Mouse (Mus musculus) heart, adult 2 months (tissue): ENCODE results near the gene Arhgef1. TPM values are rescaled to one million over a fixed set of nuclear protein-coding genes. Genes with fewer than 3 reads are reported as not detected.
A peak's percentile ranks its signal among the peaks of the same experiment; 100 is the strongest.

ENCODE experiments used
- DNase-seq, 2 experiments: peaks; one replicate each; pipeline ENCODE4 v3.0.0; 2021
- H3K27ac ChIP-seq: fragments of 200-600 bp; 2 replicates; pipeline ENCODE4 v1.8.1; 2022
- H3K27me3 ChIP-seq: fragments of 200-500 bp; 2 replicates; pipeline ENCODE4 v1.6.1; 2012; ENCODE audit warnings: mild to moderate bottlenecking, low read length, inconsistent platforms, mixed read lengths; ENCODE audit not compliant: control insufficient read depth, insufficient read depth
- H3K36me3 ChIP-seq: fragments of 200-500 bp; 2 replicates; pipeline ENCODE4 v1.6.1; 2012; ENCODE audit warnings: low read length, inconsistent platforms; ENCODE audit not compliant: control insufficient read depth, insufficient read depth
- H3K4me1 ChIP-seq: fragments of 200-500 bp; 2 replicates; pipeline ENCODE4 v1.6.1; 2011; ENCODE audit warnings: low read length; ENCODE audit not compliant: control insufficient read depth, insufficient read depth
- H3K4me3 ChIP-seq: fragments of 200-600 bp; 2 replicates; pipeline ENCODE4 v1.8.1; 2022
- H3K79me2 ChIP-seq: fragments of 200-500 bp; replicated peaks from 2 replicates; pipeline ENCODE4 v1.6.1; 2012; ENCODE audit warnings: mild to moderate bottlenecking, inconsistent platforms, low read length, moderate library complexity, mixed read lengths; ENCODE audit not compliant: control insufficient read depth, insufficient read depth
- H3K9ac ChIP-seq: fragments of 200-500 bp; 2 replicates; pipeline ENCODE4 v1.6.1; 2012; ENCODE audit warnings: low read depth, mild to moderate bottlenecking, control low read depth, inconsistent platforms, low read length, mixed read lengths
- CTCF ChIP-seq: fragments of 200-600 bp; IDR thresholded peaks from 2 replicates; pipeline ENCODE4 v1.8.1; 2022; ENCODE audit warnings: antibody characterized with exemption, mild to moderate bottlenecking, moderate library complexity
- EP300 ChIP-seq: fragments of 200-500 bp; IDR thresholded peaks from 2 replicates; pipeline ENCODE4 v1.6.1; 2011; ENCODE audit warnings: low read depth, low read length, control low read depth; ENCODE audit not compliant: insufficient read depth
- POLR2A ChIP-seq: fragments of 200-500 bp; IDR thresholded peaks from 2 replicates; pipeline ENCODE4 v1.6.1; 2011; ENCODE audit warnings: mild to moderate bottlenecking, low read depth, low read length, control low read depth; ENCODE audit not compliant: insufficient read depth
- WGBS: fragments of 180-500 bp; shearing (Covaris S2); methylation state at CpG from one replicate; pipeline ENCODE4 v1.1.7; 2018; 5-methylcytosine and 5-hydroxymethylcytosine counted together
- intact Hi-C: fragments of 180-260 bp; cut with DNase I; formaldehyde crosslinking; loops from one replicate; pipeline ENCODE4 v1.15.1; 2025
- polyA plus RNA-seq: library from polyadenylated mRNA; depleted of rRNA; stranded (reverse); fragments of >200 nt; gene quantifications from 2 replicates; pipeline ENCODE4 v1.2.3, GENCODE M21; 2012
- total RNA-seq, 2 experiments: library from RNA; stranded (reverse); gene quantifications; 2 replicates each; pipeline ENCODE4 v1.2.3; 2021

The Arhgef1 gene
- total and polyA plus RNA-seq, 3 experiments: 43.0 to 105 (median 43.2) TPM

- Histone ChIP-seq H3K27me3 (no peaks in the 10 kb centered on the region), H3K79me2 (no peaks in the 10 kb centered on the region; the same call in 1 of the 2 replicates), H3K4me1 (no peaks in the 10 kb centered on the region), H3K36me3 (no peaks in the 10 kb centered on the region), H3K4me3 (no peak overlapping the region), H3K27ac (no peak overlapping the region), H3K9ac (no peak overlapping the region)
- WGBS: 86% methylated on average over 20 of the region's 20 CpGs
- TF ChIP-seq POLR2A (no peak), CTCF (no peak), EP300 (no peak)
- DNase-seq: peak in 1 of 2 experiments; percentile 40
- intact Hi-C loops: no loop called here
Measured at GRCm38 (mm10) chr7:24918763-24919323, 16.1 kb downstream of the Arhgef1 start.

- intact Hi-C loops: no loop called here
- peak; percentile 71 to 84 for DNase-seq
- TF ChIP-seq CTCF (no peak), EP300 (0 out of 2 replicates have a peak, but pooled peaks have one; percentile 56)
- Histone ChIP-seq H3K9ac (no peak overlapping the region), H3K27ac (no peak overlapping the region), H3K4me3 (no peak overlapping the region), H3K4me1 (no peaks in the 10 kb centered on the region), H3K36me3 (no peaks in the 10 kb centered on the region), H3K27me3 (no peaks in the 10 kb centered on the region), H3K79me2 (no peaks in the 10 kb centered on the region; the same call in 1 of the 2 replicates)
- 61% methylated on average over 9 of the region's 9 CpGs for WGBS
Measured at GRCm38 (mm10) chr7:24919728-24920127, 17.0 kb downstream of the Arhgef1 start.

- WGBS: 47% methylated on average over 6 of the region's 6 CpGs
- TF ChIP-seq POLR2A (no peak), EP300 (no peak), CTCF (no peak)
- intact Hi-C loops: no loop called here
- no peak overlapping the region for H3K4me3 ChIP-seq
- H3K9ac ChIP-seq: no peak overlapping the region
- H3K27me3 ChIP-seq: peaks cover 14% of the 10 kb centered on the region
- H3K36me3 ChIP-seq: no peaks in the 10 kb centered on the region
- DNase-seq: no peak
- no peak overlapping the region for H3K27ac ChIP-seq
- no peaks in the 10 kb centered on the region for H3K79me2 ChIP-seq
- no peaks in the 10 kb centered on the region for H3K4me1 ChIP-seq
Measured at GRCm38 (mm10) chr7:24930475-24930874, 27.8 kb downstream of the Arhgef1 start.

- intact Hi-C loops: no loop called here
- TF ChIP-seq POLR2A: no peak
- Histone ChIP-seq H3K27me3 (peaks cover 15% of the 10 kb centered on the region), H3K36me3 (no peaks in the 10 kb centered on the region), H3K27ac (no peak overlapping the region), H3K9ac (no peak overlapping the region), H3K79me2 (no peaks in the 10 kb centered on the region), H3K4me3 (no peak overlapping the region), H3K4me1 (no peaks in the 10 kb centered on the region)
- no peak for DNase-seq
- 4% methylated on average over 15 of the region's 15 CpGs for WGBS
Measured at GRCm38 (mm10) chr7:24931651-24932050, 28.9 kb downstream of the Arhgef1 start.

DNA sequence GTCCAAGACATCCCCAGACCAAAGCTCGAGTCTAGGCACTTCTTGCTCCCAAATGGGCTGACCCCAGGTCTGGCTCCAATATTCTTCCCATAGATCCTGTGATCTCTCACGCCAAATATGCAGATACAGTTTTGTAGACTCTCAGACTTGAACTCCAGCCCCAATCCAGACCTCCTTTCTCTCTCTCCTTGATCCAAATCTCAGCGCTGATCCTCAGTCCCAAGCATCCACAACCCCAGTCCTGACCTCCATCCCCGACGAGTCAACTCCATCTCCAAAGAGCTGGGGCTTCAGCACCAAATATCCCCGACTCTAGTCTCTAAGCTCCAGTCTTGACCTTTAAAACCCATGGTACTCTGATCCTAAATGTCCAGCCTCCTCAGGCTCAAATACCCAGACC lies 40.9 kb downstream of the Arhgef1 start:
- H3K27me3 ChIP-seq: peaks cover 36% of the 10 kb centered on the region
- intact Hi-C loops: no loop called here
- H3K36me3 ChIP-seq: no peaks in the 10 kb centered on the region
- TF ChIP-seq EP300: no peak
- TF ChIP-seq CTCF: no peak
- TF ChIP-seq POLR2A: no peak
- no peaks in the 10 kb centered on the region for H3K79me2 ChIP-seq
- DNase-seq: no peak
- H3K27ac ChIP-seq: no peak overlapping the region
- peaks cover 1% of the 10 kb centered on the region; the same call in 1 of the 2 replicates for H3K4me1 ChIP-seq
- H3K4me3 ChIP-seq: no peak overlapping the region
- WGBS: 1% methylated on average over 6 of the region's 6 CpGs
- no peak overlapping the region for H3K9ac ChIP-seq

DNA sequence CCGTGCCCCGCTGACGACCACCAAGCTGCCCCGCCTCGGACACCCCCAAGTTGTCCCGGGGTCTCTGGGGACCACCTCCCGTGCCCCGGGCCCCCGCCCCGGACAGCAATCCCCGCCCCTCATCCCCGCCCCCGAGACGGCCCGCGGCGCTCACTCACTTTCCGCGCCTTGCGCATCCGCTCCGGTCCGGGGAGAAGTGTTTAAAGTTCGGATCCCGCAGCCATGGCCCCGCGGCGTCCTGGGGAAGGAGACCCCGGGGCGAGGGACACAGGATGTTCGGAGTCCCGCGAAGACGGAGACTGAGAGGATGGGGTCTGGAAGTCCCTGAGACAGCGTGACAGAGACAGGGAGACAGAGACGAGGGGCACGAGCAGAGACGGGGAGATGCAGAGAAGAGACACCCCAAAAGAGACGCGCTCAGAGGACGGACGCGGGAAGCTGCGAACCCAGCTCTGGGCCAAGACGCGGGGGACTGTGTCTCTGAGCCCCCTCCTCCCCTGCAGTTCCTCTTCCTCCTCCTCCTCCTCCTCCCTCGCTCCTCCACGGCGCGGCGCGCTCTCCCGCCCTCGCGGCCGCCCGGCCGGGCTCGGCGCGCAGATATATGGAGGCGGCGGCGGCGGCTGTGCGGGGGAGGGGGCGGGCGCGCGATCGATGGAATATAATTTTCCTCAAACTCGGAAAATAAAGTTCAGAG lies 41.7 kb downstream of the Arhgef1 start, which contains the start of gene Gm4881:
Gene Gm4881, minus strand, starts transcription at position 238 of the 694 bp plus-strand sequence.
- TF ChIP-seq CTCF (no peak), EP300 (no peak), POLR2A (no peak)
- 1% methylated on average over 71 of the region's 72 CpGs for WGBS
- no peaks in the 10 kb centered on the region for H3K79me2 ChIP-seq
- intact Hi-C loops: no loop called here
- no peak for DNase-seq
- no peak within 1 kb of the TSS for H3K9ac ChIP-seq
- H3K36me3 ChIP-seq: no peaks in the 10 kb centered on the region
- H3K27ac ChIP-seq: no peak within 1 kb of the TSS
- peaks cover 1% of the 10 kb centered on the region; the same call in 1 of the 2 replicates for H3K4me1 ChIP-seq
- peaks cover 36% of the 10 kb centered on the region for H3K27me3 ChIP-seq
- peak within 1 kb of the TSS; percentile 8; the same call in 1 of the 2 replicates for H3K4me3 ChIP-seq
